Mouse (Mus musculus): ENCODE measurements at regions not wholly inside any gene's neighbourhood (a gene's known extent, or its start where the extent isn't known, plus 50 kb on each side); places are given as distances from the start of the nearest gene placed in this dataset.
A peak's percentile ranks its signal among the peaks of the same experiment; 100 is the strongest.

GRCm38 (mm10) chr10:116653511-116653945, 72.2 kb upstream of the Cnot2 start:
- TF ChIP-seq POLR2A (IDR thresholded peaks at IDR 0.05; ENCODE audit: borderline replicate concordance, insufficient read depth, low read length) (peak; percentile 42; the same call in 1 of the 2 replicates), CTCF (IDR thresholded peaks at IDR 0.05; ENCODE audit: borderline replicate concordance, insufficient read depth, low read depth, low read length) (peak; percentile 70)
